Mouse (Mus musculus): ENCODE measurements around the gene Mb. TPM values are rescaled to one million over a fixed set of nuclear protein-coding genes. Genes with fewer than 3 reads are reported as not detected.
A peak's percentile ranks its signal among the peaks of the same experiment; 100 is the strongest.

Gene Mb
- polyA plus RNA-seq, 1 experiment from 2014 or later: 0.39 TPM

GRCm38 (mm10) chr15:77008851-77009250 lies 41.6 kb downstream of the Mb start:
- no peak overlapping the region for H3K4me2 ChIP-seq
- no peak overlapping the region for H3K9ac ChIP-seq
- no peaks in the 10 kb centered on the region for H3K9me3 ChIP-seq (replicated peaks)
- WGBS (ENCODE audit: insufficient replicate concordance): 66% methylated on average over 6 of the region's 6 CpGs
- H3K4me3 ChIP-seq (replicated peaks): no peak overlapping the region
- no peaks in the 10 kb centered on the region for H3K4me1 ChIP-seq (replicated peaks)
- no peaks in the 10 kb centered on the region for H3K36me3 ChIP-seq
- DNase-seq (no peak), ATAC-seq (ENCODE audit: low read depth) (no peak)
- no peaks in the 10 kb centered on the region for H3K27me3 ChIP-seq
- no peak overlapping the region for H3K27ac ChIP-seq

GRCm38 (mm10) chr15:77003868-77004215 lies 46.6 kb downstream of the Mb start:
- Histone ChIP-seq H3K27me3 (peaks cover 10% of the 10 kb centered on the region), H3K4me3 (replicated peaks) (no peak overlapping the region), H3K9ac (no peak overlapping the region), H3K4me2 (no peak overlapping the region), H3K27ac (no peak overlapping the region), H3K9me3 (replicated peaks) (peaks cover 3% of the 10 kb centered on the region; the same call in 1 of the 2 replicates), H3K4me1 (replicated peaks) (no peaks in the 10 kb centered on the region), H3K36me3 (no peaks in the 10 kb centered on the region)
- 22% methylated on average over 3 of the region's 3 CpGs for WGBS (ENCODE audit: insufficient replicate concordance)
- ATAC-seq (ENCODE audit: low read depth) (no peak), DNase-seq (no peak)

GRCm38 (mm10) chr15:77003173-77003867 lies 47.1 kb downstream of the Mb start:
- 68% methylated on average over 3 of the region's 3 CpGs for WGBS (ENCODE audit: insufficient replicate concordance)
- H3K27ac ChIP-seq: no peak overlapping the region
- no peak for ATAC-seq (ENCODE audit: low read depth)

GRCm38 (mm10) chr15:76998878-76999588 lies 51.4 kb downstream of the Mb start:
- Histone ChIP-seq H3K4me2 (no peak overlapping the region), H3K36me3 (no peaks in the 10 kb centered on the region), H3K9me3 (replicated peaks) (peaks cover 3% of the 10 kb centered on the region; the same call in 1 of the 2 replicates), H3K27me3 (peaks cover 15% of the 10 kb centered on the region), H3K9ac (no peak overlapping the region), H3K4me3 (replicated peaks) (no peak overlapping the region), H3K4me1 (replicated peaks) (no peaks in the 10 kb centered on the region), H3K27ac (no peak overlapping the region)
- DNase-seq (no peak), ATAC-seq (ENCODE audit: low read depth) (no peak)
- WGBS (ENCODE audit: insufficient replicate concordance): 46% methylated on average over 21 of the region's 21 CpGs

More at GRCm38 (mm10) chr15:77003173-77003867, 47.1 kb downstream of the Mb start:
- Histone ChIP-seq H3K4me1 (replicated peaks) (no peaks in the 10 kb centered on the region), H3K27me3 (peaks cover 15% of the 10 kb centered on the region), H3K9me3 (replicated peaks) (peaks cover 3% of the 10 kb centered on the region; the same call in 1 of the 2 replicates), H3K4me2 (no peak overlapping the region), H3K9ac (no peak overlapping the region), H3K4me3 (replicated peaks) (no peak overlapping the region), H3K36me3 (no peaks in the 10 kb centered on the region)
- no peak for DNase-seq

- Histone ChIP-seq H3K27ac (no peak overlapping the region), H3K4me1 (replicated peaks) (no peaks in the 10 kb centered on the region), H3K9ac (no peak overlapping the region), H3K27me3 (peaks cover 15% of the 10 kb centered on the region), H3K9me3 (replicated peaks) (peaks cover 3% of the 10 kb centered on the region; the same call in 1 of the 2 replicates), H3K4me3 (replicated peaks) (no peak overlapping the region), H3K4me2 (no peak overlapping the region), H3K36me3 (no peaks in the 10 kb centered on the region)
- no peak for ATAC-seq (ENCODE audit: low read depth)
- 55% methylated on average over 2 of the region's 2 CpGs for WGBS (ENCODE audit: insufficient replicate concordance)
- no peak for DNase-seq
Observed at GRCm38 (mm10) chr15:76998048-76998447, 52.4 kb downstream of the Mb start.

- 0 out of 2 replicates have a peak, but pooled peaks cover 3% of the 10 kb centered on the region for H3K9me3 ChIP-seq (replicated peaks)
- WGBS (ENCODE audit: insufficient replicate concordance): 53% methylated on average over 3 of the region's 3 CpGs
- peaks cover 11% of the 10 kb centered on the region for H3K27me3 ChIP-seq
- H3K4me1 ChIP-seq (replicated peaks): no peaks in the 10 kb centered on the region
- no peak overlapping the region for H3K27ac ChIP-seq
- H3K4me2 ChIP-seq: no peak overlapping the region
- DNase-seq (no peak), ATAC-seq (ENCODE audit: low read depth) (no peak)
- no peak overlapping the region for H3K9ac ChIP-seq
- H3K36me3 ChIP-seq: no peaks in the 10 kb centered on the region
- no peak overlapping the region for H3K4me3 ChIP-seq (replicated peaks)
Observed at GRCm38 (mm10) chr15:76994413-76994812, 56.1 kb downstream of the Mb start.

GRCm38 (mm10) chr15:76987542-76988094 lies 62.9 kb downstream of the Mb start:
- peak overlapping the region; percentile 17; the same call in 1 of the 2 replicates for H3K9ac ChIP-seq
- peak overlapping the region; percentile 53 for H3K4me2 ChIP-seq
- peak overlapping the region; percentile 45 for H3K4me3 ChIP-seq (replicated peaks)
- no peak overlapping the region for H3K27ac ChIP-seq
- DNase-seq (no peak), ATAC-seq (ENCODE audit: low read depth) (no peak)
- peaks cover 14% of the 10 kb centered on the region for H3K27me3 ChIP-seq
- 0 out of 2 replicates have a peak, but pooled peaks cover 3% of the 10 kb centered on the region for H3K9me3 ChIP-seq (replicated peaks)
- WGBS (ENCODE audit: insufficient replicate concordance): 10% methylated on average over 21 of the region's 21 CpGs
- no peaks in the 10 kb centered on the region for H3K36me3 ChIP-seq
- H3K4me1 ChIP-seq (replicated peaks): no peaks in the 10 kb centered on the region; the same call in 1 of the 2 replicates

- Histone ChIP-seq H3K36me3 (no peaks in the 10 kb centered on the region), H3K4me1 (replicated peaks) (no peaks in the 10 kb centered on the region; the same call in 1 of the 2 replicates), H3K4me3 (replicated peaks) (peak overlapping the region; percentile 45), H3K9me3 (replicated peaks) (0 out of 2 replicates have a peak, but pooled peaks cover 3% of the 10 kb centered on the region), H3K4me2 (peak overlapping the region; percentile 53), H3K9ac (peak overlapping the region; percentile 17; the same call in 1 of the 2 replicates), H3K27ac (no peak overlapping the region), H3K27me3 (peaks cover 14% of the 10 kb centered on the region)
- DNase-seq (no peak), ATAC-seq (ENCODE audit: low read depth) (no peak)
- WGBS (ENCODE audit: insufficient replicate concordance): 14% methylated on average over 11 of the region's 11 CpGs
Observed at GRCm38 (mm10) chr15:76987137-76987536, 63.3 kb downstream of the Mb start.

GRCm38 (mm10) chr15:76982745-76983144 lies 67.7 kb downstream of the Mb start:
- Histone ChIP-seq H3K4me2 (no peak overlapping the region), H3K9ac (no peak overlapping the region), H3K27ac (no peak overlapping the region), H3K27me3 (peaks cover 11% of the 10 kb centered on the region), H3K36me3 (no peaks in the 10 kb centered on the region), H3K9me3 (replicated peaks) (no peaks in the 10 kb centered on the region), H3K4me3 (replicated peaks) (no peak overlapping the region), H3K4me1 (replicated peaks) (no peaks in the 10 kb centered on the region; the same call in 1 of the 2 replicates)
- no peak for DNase-seq
- ATAC-seq (ENCODE audit: low read depth): no peak
- WGBS (ENCODE audit: insufficient replicate concordance): 38% methylated on average over 3 of the region's 3 CpGs

GRCm38 (mm10) chr15:76979799-76980198 lies 70.7 kb downstream of the Mb start:
- no peaks in the 10 kb centered on the region for H3K4me1 ChIP-seq (replicated peaks)
- no peak for ATAC-seq (ENCODE audit: low read depth)
- no peaks in the 10 kb centered on the region for H3K9me3 ChIP-seq (replicated peaks)
- H3K4me3 ChIP-seq (replicated peaks): no peak overlapping the region
- H3K4me2 ChIP-seq: no peak overlapping the region
- peaks cover 5% of the 10 kb centered on the region for H3K27me3 ChIP-seq
- no peak overlapping the region for H3K9ac ChIP-seq
- no peak for DNase-seq
- 59% methylated on average over 4 of the region's 4 CpGs for WGBS (ENCODE audit: insufficient replicate concordance)
- no peak overlapping the region for H3K27ac ChIP-seq
- H3K36me3 ChIP-seq: no peaks in the 10 kb centered on the region

- no peak for ATAC-seq (ENCODE audit: low read depth)
- no peak overlapping the region for H3K9ac ChIP-seq
- 0 out of 2 replicates have a peak, but pooled peaks cover 2% of the 10 kb centered on the region for H3K4me1 ChIP-seq (replicated peaks)
- peaks cover 11% of the 10 kb centered on the region for H3K27me3 ChIP-seq
- no peak for DNase-seq
- no peak overlapping the region for H3K4me3 ChIP-seq (replicated peaks)
- no peaks in the 10 kb centered on the region for H3K36me3 ChIP-seq
- no peaks in the 10 kb centered on the region for H3K9me3 ChIP-seq (replicated peaks)
- WGBS (ENCODE audit: insufficient replicate concordance): 64% methylated on average over 5 of the region's 5 CpGs
- no peak overlapping the region for H3K27ac ChIP-seq
- no peak overlapping the region for H3K4me2 ChIP-seq
Observed at GRCm38 (mm10) chr15:76976619-76977018, 73.9 kb downstream of the Mb start.
